Mouse (Mus musculus): ENCODE measurements around the gene Frem2.

- no peak for TF ChIP-seq GATA1 (IDR thresholded peaks at IDR 0.05; ENCODE audit: low read length)
- no peak for TF ChIP-seq TAL1 (IDR thresholded peaks at IDR 0.05; ENCODE audit: low read length)
Observed at GRCm38 (mm10) chr3:53574123-53574522, 83.0 kb downstream of the Frem2 start.

Measured in erythroblast, embryonic 14.5 days (primary cell).